Mouse (Mus musculus): ENCODE measurements around the gene Mettl5. TPM values are rescaled to one million over a fixed set of nuclear protein-coding genes. Genes with fewer than 3 reads are reported as not detected.

The Mettl5 gene
- total RNA-seq, 2 experiments from 2014 or later = 12.2 to 14.0 TPM

GRCm38 (mm10) chr2:69857882-69858281 lies 27.5 kb downstream of the Mettl5 start:
- no peak for DNase-seq (ENCODE audit: low spot score in 2 of 2)

GRCm38 (mm10) chr2:69856392-69856791 lies 29.0 kb downstream of the Mettl5 start:
- no peak for DNase-seq (ENCODE audit: low spot score in 2 of 2)

GRCm38 (mm10) chr2:69851427-69852058 lies 33.9 kb downstream of the Mettl5 start:
- no peak for DNase-seq (ENCODE audit: low spot score in 2 of 2)

GRCm38 (mm10) chr2:69849215-69849614 lies 36.2 kb downstream of the Mettl5 start:
- no peak for DNase-seq (ENCODE audit: low spot score in 2 of 2)

- peak in 1 of 2 experiments; percentile 44 for DNase-seq (ENCODE audit: low spot score in 2 of 2)
Measured at GRCm38 (mm10) chr2:69840261-69840660, 45.2 kb downstream of the Mettl5 start.

- DNase-seq (ENCODE audit: low spot score in 2 of 2) = no peak
Measured at GRCm38 (mm10) chr2:69838707-69839106, 46.7 kb downstream of the Mettl5 start.

- no peak for DNase-seq (ENCODE audit: low spot score in 2 of 2)
Measured at GRCm38 (mm10) chr2:69837996-69838395, 47.4 kb downstream of the Mettl5 start.

- no peak for DNase-seq (ENCODE audit: low spot score in 2 of 2)
Measured at GRCm38 (mm10) chr2:69837244-69837967, 48.0 kb downstream of the Mettl5 start.

GRCm38 (mm10) chr2:69830116-69830515 lies 55.3 kb downstream of the Mettl5 start:
- DNase-seq (ENCODE audit: low spot score in 2 of 2) = no peak

GRCm38 (mm10) chr2:69829680-69830079 lies 55.7 kb downstream of the Mettl5 start:
- DNase-seq (ENCODE audit: low spot score in 2 of 2) = no peak

GRCm38 (mm10) chr2:69828031-69828430 lies 57.4 kb downstream of the Mettl5 start:
- DNase-seq (ENCODE audit: low spot score in 2 of 2) = no peak

- peak in 1 of 2 experiments; percentile 27 for DNase-seq (ENCODE audit: low spot score in 2 of 2)
Measured at GRCm38 (mm10) chr2:69826380-69826779, 59.0 kb downstream of the Mettl5 start.

GRCm38 (mm10) chr2:69825898-69826297 lies 59.5 kb downstream of the Mettl5 start:
- no peak for DNase-seq (ENCODE audit: low spot score in 2 of 2)

GRCm38 (mm10) chr2:69823129-69823677 lies 62.2 kb downstream of the Mettl5 start:
- DNase-seq (ENCODE audit: low spot score in 2 of 2) = peak; percentile 54 to 59

GRCm38 (mm10) chr2:69822361-69823128 lies 62.9 kb downstream of the Mettl5 start:
- DNase-seq (ENCODE audit: low spot score in 2 of 2) = peak; percentile 56 to 68

- DNase-seq (ENCODE audit: low spot score in 2 of 2) = no peak
Measured at GRCm38 (mm10) chr2:69821711-69822110, 63.7 kb downstream of the Mettl5 start, which contains the start of gene Klhl23. Klhl23 (plus strand) TSS chr2:69821944.

Other genes starting within 250 kb of the Mettl5 start
- 10 to 100 TPM; 26.7 to 33.2 TPM for gene Bbs5, start 238.4 kb downstream of the Mettl5 start, total RNA-seq (2021)
- under 1 TPM; 0.46 to 0.80 TPM for gene Klhl41, start 215.5 kb downstream of the Mettl5 start, total RNA-seq (2021)
- 10 to 100 TPM; 22.9 to 23.1 TPM for gene Fastkd1, start 172.1 kb downstream of the Mettl5 start, total RNA-seq (2021)
- gene Ppig, start 163.1 kb downstream of the Mettl5 start, total RNA-seq (2021) = 10 to 100 TPM; 56.8 to 65.8 TPM
- gene Ccdc173, start 96.0 kb downstream of the Mettl5 start, total RNA-seq (2021) = 1 to 10 TPM; 3.4 to 3.8 TPM
- 10 to 100 TPM; 20.2 to 20.8 TPM for gene Phospho2, start 96.0 kb downstream of the Mettl5 start, total RNA-seq (2021)
- 10 to 100 TPM; 82.6 to 92.2 TPM for gene Klhl23, start 63.7 kb downstream of the Mettl5 start, total RNA-seq (2021)
- 100 to 1,000 TPM; 135 to 170 TPM for gene Ssb, start 24.1 kb downstream of the Mettl5 start, total RNA-seq (2021)
- 100 to 1,000 TPM; 125 to 134 TPM for gene Ubr3, start 11.6 kb upstream of the Mettl5 start, total RNA-seq (2021)
- gene Myo3b, start 153.5 kb upstream of the Mettl5 start, total RNA-seq (2021) = 1 to 10 TPM; 1.5 to 1.6 TPM

Data from layer of hippocampus, postnatal 10 days (tissue).